Mouse (Mus musculus) thymus, adult 2 months (tissue): ENCODE measurements around the gene Dcaf12l1. TPM values are rescaled to one million over a fixed set of nuclear protein-coding genes. Genes with fewer than 3 reads are reported as not detected.
"Not testable (repeated sequence)": the region's sequence is repeated elsewhere in the genome, so short reads cannot be mapped to it uniquely, and the experiment has no call there.

ENCODE experiments used
- DNase-seq: peaks from one replicate; pipeline ENCODE4 v3.0.0; 2021
- H3K27ac ChIP-seq: fragments of 200-500 bp; 2 replicates; pipeline ENCODE4 v1.5.1; 2012; ENCODE audit warnings: low read length, control low read depth; ENCODE audit not compliant: control insufficient read depth, insufficient read depth
- H3K27me3 ChIP-seq: fragments of 200-500 bp; 2 replicates; pipeline ENCODE4 v1.6.1; 2012; ENCODE audit warnings: mild to moderate bottlenecking, low read length, moderate library complexity, mixed read lengths; ENCODE audit not compliant: control insufficient read depth, insufficient read depth
- H3K36me3 ChIP-seq: fragments of 200-500 bp; 2 replicates; pipeline ENCODE4 v1.6.1; 2012; ENCODE audit warnings: mild to moderate bottlenecking, low read length, moderate library complexity; ENCODE audit not compliant: control insufficient read depth, insufficient read depth
- H3K4me1 ChIP-seq: fragments of 200-500 bp; replicated peaks from 2 replicates; pipeline ENCODE4 v1.6.1; 2012; ENCODE audit warnings: low read length; ENCODE audit not compliant: control insufficient read depth, insufficient read depth
- H3K4me3 ChIP-seq: fragments of 200-500 bp; 2 replicates; pipeline ENCODE4 v1.5.1; 2012; ENCODE audit warnings: mild to moderate bottlenecking, low read length, control low read depth, moderate library complexity; ENCODE audit not compliant: control insufficient read depth, insufficient read depth
- CTCF ChIP-seq: fragments of 200-500 bp; IDR thresholded peaks from 2 replicates; pipeline ENCODE4 v1.5.1; 2012; ENCODE audit warnings: mild to moderate bottlenecking, control low read depth, low read length, moderate library complexity, borderline replicate concordance; ENCODE audit not compliant: control insufficient read depth, poor library complexity, insufficient read depth; ENCODE audit errors: extremely low read depth
- POLR2A ChIP-seq: fragments of 200-500 bp; IDR thresholded peaks from 2 replicates; pipeline ENCODE4 v1.6.1; 2012; ENCODE audit warnings: mild to moderate bottlenecking, low read length, control low read depth, moderate library complexity; ENCODE audit not compliant: control insufficient read depth, poor library complexity, insufficient read depth; ENCODE audit errors: extremely low read depth
- WGBS: fragments of 180-500 bp; shearing (Covaris S2); methylation state at CpG from one replicate; pipeline ENCODE4 v1.1.7; 2018; 5-methylcytosine and 5-hydroxymethylcytosine counted together
- polyA plus RNA-seq: library from polyadenylated mRNA; depleted of rRNA; stranded (reverse); fragments of >200 nt; gene quantifications from 2 replicates; pipeline ENCODE4 v1.2.3, GENCODE M21; 2012; rRNA removed

Dcaf12l1 gene
- polyA plus RNA-seq = 1.1 and 1.2 TPM in 2 replicates

GRCm38 (mm10) chrX:44789761-44790411 is at the start of gene Dcaf12l1:
Dcaf12l1 (minus strand) TSS chrX:44790197.
- Histone ChIP-seq H3K36me3 (no peaks in the 10 kb centered on the region), H3K4me1 (no peaks in the 10 kb centered on the region), H3K4me3 (peak within 1 kb of the TSS; percentile 26), H3K27ac (no peak within 1 kb of the TSS), H3K27me3 (no peaks in the 10 kb centered on the region)
- 3% methylated on average over 47 of the region's 47 CpGs for WGBS
- TF ChIP-seq CTCF (no peak), POLR2A (no peak)
- peak; percentile 11 for DNase-seq

- not testable (repeated sequence) for H3K27ac ChIP-seq, DNase-seq, H3K4me1 ChIP-seq, H3K4me3 ChIP-seq, H3K36me3 ChIP-seq, H3K27me3 ChIP-seq
- WGBS = 91% methylated on average over 1 of the region's 1 CpGs
Measured at GRCm38 (mm10) chrX:44809356-44809755, 19.4 kb upstream of the Dcaf12l1 start.

GRCm38 (mm10) chrX:44789036-44789760 is 799 bp downstream of the Dcaf12l1 start:
- peak overlapping the region; percentile 26 for H3K4me3 ChIP-seq
- WGBS = 30% methylated on average over 36 of the region's 36 CpGs
- H3K4me1 ChIP-seq = no peaks in the 10 kb centered on the region
- no peaks in the 10 kb centered on the region for H3K27me3 ChIP-seq
- H3K27ac ChIP-seq = no peak overlapping the region
- DNase-seq = no peak
- no peak for TF ChIP-seq CTCF
- TF ChIP-seq POLR2A = no peak
- H3K36me3 ChIP-seq = no peaks in the 10 kb centered on the region
